Comparison of ENCODE assay signal across 10 mouse cellular contexts in genomic region chr8:120383713-120384112, GRCm38 (mm10).
A peak's percentile ranks its signal among the peaks of the same experiment; 100 is the strongest.
DNase-seq lines count a peak whose midpoint lies in the region; ATAC-seq and TF ChIP-seq lines count a peak whose summit lies in the region.
"Had no signal": no experiment of that assay in that cellular context is flagged by ENCODE, and none has a peak within 500 bp of the region (broad histone marks: within the 10 kb centered on the region; RNA-seq: fewer than 3 reads in every experiment).

No protein-coding gene starts in this region.

- WGBS in forebrain, embryonic 14.5 days: 56% methylated on average over 6 of the region's 6 CpGs
- 37% methylated on average over 6 of the region's 6 CpGs for WGBS in neural tube, embryonic 14.5 days

- peak overlapping the region; percentile 43; the same call in 1 of the 2 replicates for H3K9ac ChIP-seq in forebrain, embryonic 14.5 days (ENCODE audit: low read length)
- H3K9ac ChIP-seq in neural tube, embryonic 14.5 days (replicated peaks; ENCODE audit: low read depth, low read length): no peak overlapping the region

- intact Hi-C loops in left cerebral cortex, adult 2 months (cut with DNase I): loop anchor here (1.0 to 5.0 kb wide), 3 partner anchors 30 to 53 kb away; no protein-coding TSS in a partner anchor

- TF ChIP-seq CTCF in left cerebral cortex, adult 2 months (IDR thresholded peaks at IDR 0.05): no peak

- peak overlapping the region; percentile 72 for H3K27ac ChIP-seq in left cerebral cortex, adult 2 months
- peak overlapping the region; percentile 93 for H3K27ac ChIP-seq in forebrain, embryonic 14.5 days (ENCODE audit: low read depth, low read length)
- peak overlapping the region; percentile 68; the same call in 1 of the 2 replicates for H3K27ac ChIP-seq in neural tube, embryonic 14.5 days (ENCODE audit: low read depth, low read length)

- H3K27me3 ChIP-seq in forebrain, embryonic 14.5 days (replicated peaks; ENCODE audit: control insufficient read depth, insufficient read depth, low read length): no peaks in the 10 kb centered on the region
- no peaks in the 10 kb centered on the region for H3K27me3 ChIP-seq in neural tube, embryonic 14.5 days (ENCODE audit: control insufficient read depth, insufficient read depth, low read length)

- no peak for ATAC-seq in cerebellum, adult (ENCODE audit: insufficient number of reproducible peaks, low FRiP score, low TSS enrichment)
- ATAC-seq in forebrain, embryonic 14.5 days: no peak
- no peak for ATAC-seq in neural tube, embryonic 14.5 days (ENCODE audit: low read depth)

- DNase-seq in cerebellum, adult 18-20 months: peak; percentile 51 to 65
- DNase-seq in left cerebral cortex, adult 2 months (ENCODE audit: extremely low spot score in 1 of 2, low spot score in 2 of 2): no peak
- DNase-seq in left cerebral cortex, adult 9 months (ENCODE audit: low spot score in 2 of 2): no peak
- DNase-seq in forebrain, embryonic 14.5 days (ENCODE audit: low spot score): no peak
- DNase-seq in frontal cortex, postnatal 25 days (ENCODE audit: low spot score in 2 of 2): no peak
- DNase-seq in kidney, postnatal 14 days: no peak
- DNase-seq: spleen, adult 18-20 months had no signal

- H3K9me3 ChIP-seq in forebrain, embryonic 14.5 days (replicated peaks; ENCODE audit: control insufficient read depth, low read length): no peaks in the 10 kb centered on the region
- no peaks in the 10 kb centered on the region for H3K9me3 ChIP-seq in neural tube, embryonic 14.5 days (ENCODE audit: control insufficient read depth, low read length)

- H3K4me3 ChIP-seq in left cerebral cortex, adult 2 months: no peak overlapping the region
- H3K4me3 ChIP-seq in forebrain, embryonic 14.5 days (ENCODE audit: low read depth, low read length): no peak overlapping the region
- H3K4me3 ChIP-seq in neural tube, embryonic 14.5 days (ENCODE audit: low read depth, low read length): no peak overlapping the region

- H3K4me2 ChIP-seq in forebrain, embryonic 14.5 days (ENCODE audit: low read length): no peak overlapping the region
- H3K4me2 ChIP-seq in neural tube, embryonic 14.5 days (ENCODE audit: low read depth, low read length): no peak overlapping the region
- H3K4me2 ChIP-seq: liver, embryonic 11.5 days had no signal

- peaks cover 40% of the 10 kb centered on the region for H3K4me1 ChIP-seq in forebrain, embryonic 14.5 days (ENCODE audit: control insufficient read depth, insufficient read depth, low read length)
- H3K4me1 ChIP-seq in neural tube, embryonic 14.5 days (ENCODE audit: control insufficient read depth, insufficient read depth, low read length): peaks cover 39% of the 10 kb centered on the region

- no peaks in the 10 kb centered on the region for H3K36me3 ChIP-seq in forebrain, embryonic 14.5 days (ENCODE audit: control insufficient read depth, insufficient read depth, low read length)
- H3K36me3 ChIP-seq in neural tube, embryonic 14.5 days (ENCODE audit: control insufficient read depth, insufficient read depth, low read length): no peaks in the 10 kb centered on the region

Comparison
In these comparisons a context has a peak if more than half of its experiments do, and no peak if none do; other contexts are left out.
1. DNase-seq: peak in cerebellum, adult 18-20 months (2 of 2); none in left cerebral cortex, adult 2 months (0 of 2), left cerebral cortex, adult 9 months (0 of 2), forebrain, embryonic 14.5 days (single experiment), frontal cortex, postnatal 25 days (0 of 2) and kidney, postnatal 14 days (single experiment).
2. Peak in every context shown above with its lines, with median percentiles within 50 percentile points of each other: H3K27ac ChIP-seq.